Mouse (Mus musculus) midbrain, embryonic 13.5 days (tissue): ENCODE measurements at regions not wholly inside any gene's neighbourhood (a gene's known extent, or its start where the extent isn't known, plus 50 kb on each side); places are given as distances from the start of the nearest gene placed in this dataset.
A peak's percentile ranks its signal among the peaks of the same experiment; 100 is the strongest.

Experiments used
- ATAC-seq: fragments of 200-750 bp; cut with Nextera tagmentation; 2 replicates; pipeline ENCODE4 v1.8.0; 2017; ENCODE audit warnings: mild to moderate bottlenecking, moderate TSS enrichment, moderate library complexity
- H3K27ac ChIP-seq: fragments of 300-500 bp; sonication (generic); 2 replicates; pipeline ENCODE4 v1.5.1; 2015; ENCODE audit warnings: inconsistent platforms, mild to moderate bottlenecking, moderate library complexity
- H3K27me3 ChIP-seq: fragments of 300-500 bp; sonication (generic); 2 replicates; pipeline ENCODE4 v1.6.1; 2015; ENCODE audit warnings: mild to moderate bottlenecking, inconsistent platforms
- H3K36me3 ChIP-seq: fragments of 300-500 bp; sonication (generic); 2 replicates; pipeline ENCODE4 v1.6.1; 2015; ENCODE audit warnings: mild to moderate bottlenecking, inconsistent platforms
- H3K4me1 ChIP-seq: fragments of 300-500 bp; sonication (generic); replicated peaks from 2 replicates; pipeline ENCODE4 v1.6.1; 2015; ENCODE audit warnings: inconsistent platforms
- H3K4me2 ChIP-seq: fragments of 300-500 bp; sonication (generic); replicated peaks from 2 replicates; pipeline ENCODE4 v1.6.1; 2015; ENCODE audit warnings: moderate library complexity, mild to moderate bottlenecking, inconsistent platforms
- H3K4me3 ChIP-seq: fragments of 300-500 bp; sonication (generic); replicated peaks from 2 replicates; pipeline ENCODE4 v1.5.1; 2015; ENCODE audit warnings: mild to moderate bottlenecking, inconsistent platforms
- H3K9ac ChIP-seq: fragments of 300-500 bp; sonication (generic); replicated peaks from 2 replicates; pipeline ENCODE4 v1.6.1; 2015; ENCODE audit warnings: mild to moderate bottlenecking, inconsistent platforms
- H3K9me3 ChIP-seq: fragments of 300-500 bp; sonication (generic); 2 replicates; pipeline ENCODE4 v1.6.1; 2016; ENCODE audit warnings: mild to moderate bottlenecking, inconsistent platforms
- WGBS: fragments of 180-500 bp; shearing (Covaris S2); methylation state at CpG from one replicate; pipeline ENCODE4 v1.1.7; 2015; 5-methylcytosine and 5-hydroxymethylcytosine counted together

GRCm38 (mm10) chr15:93706366-93706930, 110.8 kb upstream of the Prickle1 start:
- Histone ChIP-seq H3K4me1 (0 out of 2 replicates have a peak, but pooled peaks cover 1% of the 10 kb centered on the region), H3K36me3 (no peaks in the 10 kb centered on the region), H3K9ac (no peak overlapping the region), H3K4me2 (no peak overlapping the region), H3K9me3 (no peaks in the 10 kb centered on the region), H3K27ac (no peak overlapping the region), H3K4me3 (no peak overlapping the region), H3K27me3 (no peaks in the 10 kb centered on the region)
- ATAC-seq = no peak
- WGBS = 89% methylated on average over 11 of the region's 11 CpGs

DNA sequence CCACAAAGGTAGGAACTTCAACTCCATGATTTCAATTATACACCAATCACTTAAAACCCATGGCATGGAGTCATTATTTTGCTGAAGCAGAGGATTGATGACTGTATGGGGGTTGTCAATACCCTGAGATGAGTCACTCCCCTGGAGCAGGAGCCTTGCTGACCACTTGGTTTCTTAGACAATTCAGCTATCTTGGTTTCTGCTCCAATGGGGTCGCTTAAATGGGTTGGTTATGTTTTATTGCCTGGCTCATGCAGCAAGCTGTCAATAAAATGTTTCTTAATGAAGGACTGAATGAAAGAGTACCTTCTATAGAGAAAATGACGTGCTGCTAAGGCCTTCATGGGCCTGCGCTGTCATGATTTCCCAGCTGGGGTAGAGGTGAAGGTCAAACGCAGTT, 110.0 kb upstream of the Prickle1 start:
- H3K9me3 ChIP-seq = no peaks in the 10 kb centered on the region
- H3K4me3 ChIP-seq = no peak overlapping the region
- no peak for ATAC-seq
- H3K27me3 ChIP-seq = no peaks in the 10 kb centered on the region
- no peak overlapping the region for H3K4me2 ChIP-seq
- H3K4me1 ChIP-seq = peaks cover 4% of the 10 kb centered on the region; the same call in 1 of the 2 replicates
- 82% methylated on average over 4 of the region's 4 CpGs for WGBS
- H3K9ac ChIP-seq = no peak overlapping the region
- no peaks in the 10 kb centered on the region for H3K36me3 ChIP-seq
- no peak overlapping the region for H3K27ac ChIP-seq

GRCm38 (mm10) chr15:93705109-93705508, 109.4 kb upstream of the Prickle1 start:
- Histone ChIP-seq H3K9ac (no peak overlapping the region), H3K4me3 (no peak overlapping the region), H3K36me3 (no peaks in the 10 kb centered on the region), H3K27me3 (no peaks in the 10 kb centered on the region), H3K27ac (no peak overlapping the region), H3K4me2 (no peak overlapping the region), H3K9me3 (no peaks in the 10 kb centered on the region), H3K4me1 (peaks cover 4% of the 10 kb centered on the region; the same call in 1 of the 2 replicates)
- no peak for ATAC-seq
- 96% methylated on average over 1 of the region's 1 CpGs for WGBS

DNA sequence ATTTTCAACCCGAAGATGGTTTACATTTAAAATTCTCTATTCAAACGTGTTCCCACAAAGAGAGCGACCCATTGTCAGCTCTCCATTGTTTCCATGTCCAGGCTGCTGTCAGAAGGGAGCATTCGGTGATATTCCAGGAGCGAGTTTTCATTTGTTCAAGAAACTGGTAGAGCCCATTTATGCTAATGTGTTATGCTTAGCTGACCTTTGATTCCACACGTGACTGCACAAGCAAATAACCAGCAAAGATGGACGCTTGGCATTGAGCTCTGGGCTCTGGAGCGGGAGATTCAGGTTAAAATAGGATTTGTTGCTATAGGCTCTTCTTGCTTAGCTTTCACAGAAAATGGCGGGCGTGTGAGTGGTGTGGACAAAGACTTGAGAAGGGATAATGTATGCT, 105.3 kb upstream of the Prickle1 start:
- Histone ChIP-seq H3K9ac (no peak overlapping the region), H3K27ac (0 out of 2 replicates have a peak overlapping the region, but pooled peaks have one; percentile 30), H3K27me3 (no peaks in the 10 kb centered on the region), H3K36me3 (no peaks in the 10 kb centered on the region), H3K4me3 (no peak overlapping the region), H3K9me3 (no peaks in the 10 kb centered on the region), H3K4me2 (no peak overlapping the region), H3K4me1 (peaks cover 4% of the 10 kb centered on the region; the same call in 1 of the 2 replicates)
- WGBS = 26% methylated on average over 10 of the region's 10 CpGs
- no peak for ATAC-seq

DNA sequence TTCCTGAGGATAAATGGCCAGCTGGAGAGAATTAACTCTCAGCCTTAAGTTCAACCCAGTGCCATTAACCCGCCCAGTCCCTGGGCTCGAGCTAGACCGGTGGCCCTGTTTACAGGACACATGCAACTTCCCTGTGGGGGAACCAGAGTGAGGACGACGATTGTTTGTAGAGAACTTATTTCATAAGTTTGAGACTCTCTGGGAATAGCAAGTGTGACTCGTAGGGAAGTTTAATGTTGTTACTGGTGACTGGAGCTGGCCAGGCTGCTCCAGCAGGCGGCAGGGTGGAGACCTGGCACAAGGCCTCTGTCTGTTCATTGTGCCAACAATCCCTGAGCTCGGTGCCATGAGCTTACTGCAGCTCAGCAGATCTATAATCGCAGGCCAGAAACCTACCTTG, 104.3 kb upstream of the Prickle1 start:
- H3K36me3 ChIP-seq = no peaks in the 10 kb centered on the region
- H3K4me2 ChIP-seq = no peak overlapping the region
- H3K4me3 ChIP-seq = no peak overlapping the region
- no peaks in the 10 kb centered on the region for H3K9me3 ChIP-seq
- H3K9ac ChIP-seq = no peak overlapping the region
- no peak overlapping the region for H3K27ac ChIP-seq
- H3K4me1 ChIP-seq = peaks cover 4% of the 10 kb centered on the region; the same call in 1 of the 2 replicates
- WGBS = 78% methylated on average over 9 of the region's 9 CpGs
- H3K27me3 ChIP-seq = no peaks in the 10 kb centered on the region
- no peak for ATAC-seq

DNA sequence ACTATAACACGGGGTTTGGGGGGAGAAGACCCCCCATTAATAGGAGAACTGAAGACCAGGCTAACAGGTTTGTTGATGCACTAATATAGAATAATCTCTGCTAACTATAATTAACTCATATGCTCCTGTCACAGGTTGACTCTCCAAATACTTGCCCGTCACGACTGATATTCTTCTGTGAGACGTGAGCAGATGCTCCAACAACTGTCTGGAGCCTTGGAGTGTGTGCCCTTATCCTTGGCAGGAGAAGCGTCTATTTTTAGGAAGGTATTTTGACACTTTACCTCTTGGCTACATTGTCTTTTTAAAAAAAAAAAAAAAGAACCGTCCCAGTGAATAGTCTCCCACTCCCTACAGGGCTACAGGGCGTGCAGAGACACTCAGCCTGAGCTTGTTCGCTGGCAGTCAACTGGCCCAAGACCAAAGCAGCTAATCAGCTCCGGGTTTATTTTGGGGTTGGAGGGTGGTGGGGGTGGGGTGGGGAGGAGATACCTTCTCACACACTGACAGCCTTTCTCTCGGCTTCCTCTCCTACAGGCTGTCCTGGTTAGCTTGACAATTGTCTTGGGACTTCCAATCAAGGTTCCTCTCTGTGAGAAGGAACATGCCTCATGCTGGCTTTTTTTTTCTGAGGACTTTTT, 102.6 kb upstream of the Prickle1 start:
- 36% methylated on average over 10 of the region's 10 CpGs for WGBS
- H3K4me2 ChIP-seq = no peak overlapping the region
- ATAC-seq = no peak
- no peak overlapping the region for H3K27ac ChIP-seq
- H3K36me3 ChIP-seq = no peaks in the 10 kb centered on the region
- H3K9ac ChIP-seq = no peak overlapping the region
- H3K4me3 ChIP-seq = no peak overlapping the region
- no peaks in the 10 kb centered on the region for H3K27me3 ChIP-seq
- H3K9me3 ChIP-seq = no peaks in the 10 kb centered on the region
- H3K4me1 ChIP-seq = peaks cover 4% of the 10 kb centered on the region; the same call in 1 of the 2 replicates

- no peaks in the 10 kb centered on the region for H3K4me1 ChIP-seq
- H3K4me2 ChIP-seq = no peak overlapping the region
- no peaks in the 10 kb centered on the region for H3K27me3 ChIP-seq
- WGBS = 80% methylated on average over 6 of the region's 6 CpGs
- no peak for ATAC-seq
- no peaks in the 10 kb centered on the region for H3K9me3 ChIP-seq
- no peak overlapping the region for H3K9ac ChIP-seq
- H3K27ac ChIP-seq = no peak overlapping the region
- H3K36me3 ChIP-seq = no peaks in the 10 kb centered on the region
- no peak overlapping the region for H3K4me3 ChIP-seq
Observed at GRCm38 (mm10) chr15:93690717-93691116, 95.0 kb upstream of the Prickle1 start.

GRCm38 (mm10) chr15:93690011-93690410, 94.3 kb upstream of the Prickle1 start:
- Histone ChIP-seq H3K9me3 (no peaks in the 10 kb centered on the region), H3K4me3 (no peak overlapping the region), H3K36me3 (no peaks in the 10 kb centered on the region), H3K9ac (no peak overlapping the region), H3K27ac (no peak overlapping the region), H3K4me2 (no peak overlapping the region), H3K4me1 (no peaks in the 10 kb centered on the region), H3K27me3 (no peaks in the 10 kb centered on the region)
- ATAC-seq = no peak
- 91% methylated on average over 10 of the region's 10 CpGs for WGBS

GRCm38 (mm10) chr15:93686385-93686784, 90.7 kb upstream of the Prickle1 start:
- Histone ChIP-seq H3K9ac (no peak overlapping the region), H3K36me3 (no peaks in the 10 kb centered on the region), H3K4me1 (no peaks in the 10 kb centered on the region), H3K4me2 (no peak overlapping the region), H3K27me3 (no peaks in the 10 kb centered on the region), H3K4me3 (no peak overlapping the region), H3K27ac (no peak overlapping the region), H3K9me3 (no peaks in the 10 kb centered on the region)
- no peak for ATAC-seq
- WGBS = 50% methylated on average over 9 of the region's 9 CpGs

DNA sequence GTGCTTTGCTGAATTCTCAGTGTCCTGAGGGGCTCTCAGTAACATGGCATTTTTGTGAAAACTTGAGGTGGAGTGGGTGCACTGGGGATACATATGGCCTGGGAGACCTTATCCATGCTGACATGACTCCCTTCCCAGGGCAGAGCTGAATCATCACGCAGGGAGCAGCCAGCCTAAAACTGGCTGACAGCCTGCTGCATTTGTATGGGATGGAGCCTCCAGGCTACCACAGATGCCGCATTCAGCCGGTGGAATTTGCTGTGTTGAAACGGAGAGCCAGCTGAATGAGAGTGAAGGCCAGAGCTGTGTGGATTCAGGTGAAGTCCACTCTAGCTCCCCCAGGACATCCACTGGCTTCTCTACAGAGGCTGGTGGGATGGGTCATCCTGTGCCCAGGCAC, 85.9 kb upstream of the Prickle1 start:
- H3K9ac ChIP-seq = no peak overlapping the region
- no peaks in the 10 kb centered on the region for H3K9me3 ChIP-seq
- H3K4me2 ChIP-seq = no peak overlapping the region
- no peak overlapping the region for H3K27ac ChIP-seq
- H3K27me3 ChIP-seq = no peaks in the 10 kb centered on the region
- no peaks in the 10 kb centered on the region for H3K36me3 ChIP-seq
- no peak overlapping the region for H3K4me3 ChIP-seq
- 86% methylated on average over 4 of the region's 4 CpGs for WGBS
- no peak for ATAC-seq
- H3K4me1 ChIP-seq = no peaks in the 10 kb centered on the region

GRCm38 (mm10) chr15:93675624-93676023, 79.9 kb upstream of the Prickle1 start:
- 89% methylated on average over 6 of the region's 6 CpGs for WGBS
- ATAC-seq = no peak
- Histone ChIP-seq H3K36me3 (no peaks in the 10 kb centered on the region), H3K27me3 (no peaks in the 10 kb centered on the region), H3K4me1 (no peaks in the 10 kb centered on the region), H3K9ac (no peak overlapping the region), H3K9me3 (no peaks in the 10 kb centered on the region), H3K4me2 (no peak overlapping the region), H3K27ac (no peak overlapping the region), H3K4me3 (no peak overlapping the region)

- H3K4me1 ChIP-seq = no peaks in the 10 kb centered on the region
- 65% methylated on average over 10 of the region's 10 CpGs for WGBS
- H3K4me3 ChIP-seq = no peak overlapping the region
- no peaks in the 10 kb centered on the region for H3K27me3 ChIP-seq
- H3K27ac ChIP-seq = no peak overlapping the region
- ATAC-seq = no peak
- H3K4me2 ChIP-seq = no peak overlapping the region
- no peak overlapping the region for H3K9ac ChIP-seq
- H3K36me3 ChIP-seq = no peaks in the 10 kb centered on the region
- no peaks in the 10 kb centered on the region for H3K9me3 ChIP-seq
Observed at GRCm38 (mm10) chr15:93673976-93674375, 78.3 kb upstream of the Prickle1 start.

DNA sequence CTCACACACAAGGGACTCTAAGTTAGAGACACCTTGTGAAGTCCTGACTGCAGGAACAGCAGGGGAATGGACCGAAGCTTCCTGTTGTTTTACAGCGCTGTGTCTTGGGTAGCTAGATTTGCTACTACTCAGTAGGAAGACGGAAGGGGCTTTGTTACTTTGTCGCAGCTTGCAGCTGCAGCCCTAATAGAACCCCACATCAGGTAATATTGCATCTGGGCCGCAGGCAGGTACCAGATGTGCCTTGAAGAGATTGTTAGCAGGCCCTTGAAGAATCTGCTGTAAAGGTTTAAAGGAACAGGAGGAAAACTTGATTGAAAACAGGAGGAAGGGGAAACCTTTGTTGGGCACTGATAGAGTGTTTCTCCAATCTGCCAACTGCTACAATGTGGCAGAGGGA, 68.2 kb upstream of the Prickle1 start:
- 60% methylated on average over 5 of the region's 5 CpGs for WGBS
- H3K27ac ChIP-seq = no peak overlapping the region
- H3K27me3 ChIP-seq = no peaks in the 10 kb centered on the region

More for the DNA sequence above, 68.2 kb upstream of the Prickle1 start:
- Histone ChIP-seq H3K36me3 (no peaks in the 10 kb centered on the region), H3K4me3 (no peak overlapping the region), H3K4me2 (no peak overlapping the region), H3K9me3 (no peaks in the 10 kb centered on the region), H3K4me1 (no peaks in the 10 kb centered on the region), H3K9ac (no peak overlapping the region)
- ATAC-seq = no peak
